Mouse (Mus musculus) layer of hippocampus, adult 2 months (tissue): ENCODE measurements around the gene Tmem121b. TPM values are rescaled to one million over a fixed set of nuclear protein-coding genes. Genes with fewer than 3 reads are reported as not detected.

ENCODE experiments used
- DNase-seq, 2 experiments: peaks; one replicate each; pipeline ENCODE4 v3.0.0; 2022; ENCODE audit warnings: low spot score in 2 of 2
- H3K27ac ChIP-seq: fragments of 200-600 bp; 2 replicates; pipeline ENCODE4 v1.8.1; 2022
- H3K4me3 ChIP-seq: fragments of 200-600 bp; 2 replicates; pipeline ENCODE4 v1.8.1; 2022; ENCODE audit warnings: mild to moderate bottlenecking
- CTCF ChIP-seq: fragments of 200-600 bp; conservative IDR thresholded peaks from 2 replicates; pipeline ENCODE4 v1.8.1; 2022; ENCODE audit warnings: antibody characterized with exemption, mild to moderate bottlenecking, moderate library complexity
- total RNA-seq, 2 experiments: library from RNA; stranded (reverse); gene quantifications; 2 replicates each; pipeline ENCODE4 v1.2.3; 2021

Gene Tmem121b
- total RNA-seq, 2 experiments from 2014 or later: 38.2 to 38.6 TPM

GRCm38 (mm10) chr6:120468259-120468658 is 25.3 kb downstream of the Tmem121b start:
- TF ChIP-seq CTCF: no peak
- no peak overlapping the region for H3K4me3 ChIP-seq
- no peak for DNase-seq
- H3K27ac ChIP-seq: no peak overlapping the region

GRCm38 (mm10) chr6:120466609-120467329 is 26.8 kb downstream of the Tmem121b start:
- H3K4me3 ChIP-seq: no peak overlapping the region
- peak; percentile 28 for TF ChIP-seq CTCF
- no peak overlapping the region for H3K27ac ChIP-seq
- DNase-seq: no peak

DNA sequence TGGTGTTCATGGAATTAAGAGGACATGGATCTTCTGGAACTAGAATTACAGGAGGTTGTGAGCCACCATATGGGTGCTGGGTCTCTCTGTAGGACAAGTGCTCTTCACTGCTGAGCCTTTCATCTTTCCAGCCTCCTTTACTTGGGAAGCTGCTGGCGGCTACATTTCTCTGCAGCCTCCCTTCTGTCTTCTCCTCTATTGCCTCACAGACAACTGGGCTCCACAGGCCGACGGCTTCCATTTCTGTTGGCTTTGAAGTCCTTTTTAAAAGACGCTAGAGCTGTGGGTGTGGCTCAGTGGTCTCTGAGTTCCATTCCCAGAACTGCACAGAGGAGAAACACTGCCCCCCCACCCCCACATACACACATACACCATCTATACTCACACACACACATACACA is 28.2 kb downstream of the Tmem121b start:
- no peak for DNase-seq
- TF ChIP-seq CTCF: no peak
- Histone ChIP-seq H3K4me3 (no peak overlapping the region), H3K27ac (no peak overlapping the region)

DNA sequence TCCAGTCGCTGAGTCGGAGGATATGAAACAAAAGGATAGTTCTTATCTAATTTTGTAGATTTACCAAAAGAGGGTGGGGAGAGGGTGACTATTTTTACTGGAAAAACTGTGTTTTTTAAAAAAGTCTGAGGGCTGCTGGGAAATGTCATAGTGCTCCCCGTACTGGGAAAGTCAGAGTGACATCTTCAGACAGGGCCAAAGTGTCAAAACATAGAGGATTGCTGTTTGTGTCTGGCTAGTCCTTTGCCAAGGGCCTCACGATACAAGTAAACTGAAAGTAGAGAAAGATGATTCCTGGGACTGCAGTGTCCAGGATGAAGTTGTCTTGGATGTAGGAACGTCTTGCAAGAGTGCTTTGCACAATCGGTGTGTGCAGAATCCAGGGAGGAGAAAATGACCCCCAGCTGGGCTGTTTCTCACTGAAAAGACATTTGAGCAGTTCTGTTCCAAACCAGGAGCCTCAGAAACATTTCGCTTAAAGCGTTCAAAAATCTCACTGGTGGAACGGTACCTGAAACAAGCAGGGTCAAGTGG is 29.1 kb downstream of the Tmem121b start:
- no peak for TF ChIP-seq CTCF
- Histone ChIP-seq H3K27ac (no peak overlapping the region), H3K4me3 (peak overlapping the region; percentile 63; the same call in 1 of the 2 replicates)
- DNase-seq: no peak

DNA sequence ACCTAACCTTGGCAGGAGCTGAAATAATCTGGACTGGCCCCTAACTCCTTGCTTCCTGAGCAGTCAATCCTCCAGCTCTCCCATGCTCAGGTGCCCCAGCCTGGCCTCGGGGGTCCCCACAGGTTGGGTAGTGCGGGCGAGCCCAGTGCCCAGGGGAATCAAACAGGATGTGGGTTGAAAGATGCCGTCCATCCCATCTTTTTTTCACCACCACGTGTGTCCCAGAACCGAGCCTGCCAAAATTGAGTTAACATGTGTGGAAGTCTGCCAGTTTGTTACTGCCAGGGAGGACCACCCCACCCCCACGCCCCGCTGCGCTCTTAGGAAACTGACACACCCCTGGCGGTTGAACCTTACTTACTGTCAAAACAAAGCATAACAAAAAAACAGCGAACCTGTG is 29.7 kb downstream of the Tmem121b start:
- no peak overlapping the region for H3K27ac ChIP-seq
- peak; percentile 37 for TF ChIP-seq CTCF
- H3K4me3 ChIP-seq: peak overlapping the region; percentile 63
- DNase-seq: no peak

GRCm38 (mm10) chr6:120463086-120463871 is 30.3 kb downstream of the Tmem121b start, which contains the start of gene Il17ra:
Gene Il17ra, plus strand, starts transcription at chr6:120463247.
- Histone ChIP-seq H3K27ac (peak within 1 kb of the TSS; percentile 61; the same call in 1 of the 2 replicates), H3K4me3 (peak within 1 kb of the TSS; percentile 63)
- peak in 1 of 2 experiments; percentile 57 for DNase-seq

DNA sequence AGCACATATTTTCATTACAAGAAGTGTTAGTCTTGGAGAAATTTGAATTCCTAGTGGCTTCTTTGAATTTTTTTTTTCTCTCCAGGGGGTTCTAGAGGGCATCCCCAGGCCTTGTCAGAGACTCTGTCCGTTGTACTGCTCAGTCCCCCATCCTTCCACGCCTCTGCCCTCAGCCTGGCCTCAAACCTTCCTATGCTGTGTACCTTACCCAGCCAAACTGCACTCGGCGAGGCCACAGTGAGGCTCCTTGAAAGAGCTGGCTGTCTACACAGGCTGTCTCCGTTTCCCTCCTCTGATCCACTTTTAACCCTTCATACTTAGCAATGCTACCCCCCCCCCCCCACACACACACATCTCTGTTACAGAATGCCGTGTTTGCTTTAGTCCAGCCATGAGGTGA is 31.4 kb downstream of the Tmem121b start:
- no peak overlapping the region for H3K27ac ChIP-seq
- DNase-seq: no peak
- no peak for TF ChIP-seq CTCF

More at GRCm38 (mm10) chr6:120463086-120463871, 30.3 kb downstream of the Tmem121b start, which contains the start of gene Il17ra:
- TF ChIP-seq CTCF: no peak

DNA sequence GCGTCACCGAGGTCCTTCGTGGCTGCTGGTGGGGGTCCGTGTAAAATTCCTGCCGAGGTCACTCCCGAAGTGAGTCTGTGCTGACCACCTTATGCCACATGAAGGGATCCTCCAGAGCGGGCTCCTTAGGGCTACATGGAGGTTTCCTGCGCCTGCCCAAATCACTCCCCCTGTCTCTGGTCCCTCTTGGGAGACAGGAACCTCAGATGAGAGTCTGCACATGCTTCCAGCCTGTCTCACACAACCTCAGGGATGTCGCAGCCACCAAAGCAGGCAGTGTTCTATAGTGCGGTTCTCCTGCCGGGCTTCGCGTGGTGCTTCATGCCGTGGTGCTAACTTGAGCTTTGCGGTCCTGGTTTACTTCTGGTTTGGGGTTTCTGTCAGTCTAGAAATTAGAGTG is 32.4 kb downstream of the Tmem121b start:
- no peak overlapping the region for H3K27ac ChIP-seq
- no peak for DNase-seq
- H3K4me3 ChIP-seq: no peak overlapping the region
- TF ChIP-seq CTCF: no peak

More for the DNA sequence above, 31.4 kb downstream of the Tmem121b start:
- H3K4me3 ChIP-seq: no peak overlapping the region

- DNase-seq: no peak
- no peak overlapping the region for H3K27ac ChIP-seq
- TF ChIP-seq CTCF: no peak
- no peak overlapping the region for H3K4me3 ChIP-seq
These were observed 35.9 kb downstream of the Tmem121b start for GRCm38 (mm10) chr6:120457751-120458150.

GRCm38 (mm10) chr6:120457074-120457473 is 36.5 kb downstream of the Tmem121b start:
- peak; percentile 62 for TF ChIP-seq CTCF
- Histone ChIP-seq H3K4me3 (no peak overlapping the region), H3K27ac (no peak overlapping the region)
- no peak for DNase-seq

DNA sequence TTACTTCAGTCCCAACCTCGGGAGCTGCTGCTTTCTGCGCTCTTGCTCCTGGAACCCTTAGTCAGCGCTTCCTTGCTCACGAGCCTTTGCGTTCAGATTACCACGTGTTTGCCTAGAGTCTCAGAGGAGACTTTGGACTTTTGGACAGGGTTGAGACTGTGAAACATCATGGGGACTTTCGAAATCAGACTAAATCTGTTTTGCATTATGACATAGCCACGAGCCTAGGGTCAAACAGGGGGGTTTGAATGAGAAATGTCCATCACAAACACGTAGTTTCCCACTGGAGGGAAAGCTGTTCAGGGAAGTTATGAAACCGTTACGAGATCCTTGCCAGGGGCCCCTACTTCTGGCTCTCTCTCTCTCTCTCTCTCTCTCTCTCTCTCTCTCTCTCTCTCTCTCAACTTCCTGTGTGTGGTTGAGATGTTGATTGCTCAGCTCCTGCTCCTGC is 39.0 kb downstream of the Tmem121b start:
- Histone ChIP-seq H3K27ac (no peak overlapping the region), H3K4me3 (no peak overlapping the region)
- no peak for DNase-seq
- no peak for TF ChIP-seq CTCF

- DNase-seq: no peak
- no peak overlapping the region for H3K4me3 ChIP-seq
- no peak for TF ChIP-seq CTCF
- no peak overlapping the region for H3K27ac ChIP-seq
These were observed 40.1 kb downstream of the Tmem121b start for GRCm38 (mm10) chr6:120453556-120453955.

DNA sequence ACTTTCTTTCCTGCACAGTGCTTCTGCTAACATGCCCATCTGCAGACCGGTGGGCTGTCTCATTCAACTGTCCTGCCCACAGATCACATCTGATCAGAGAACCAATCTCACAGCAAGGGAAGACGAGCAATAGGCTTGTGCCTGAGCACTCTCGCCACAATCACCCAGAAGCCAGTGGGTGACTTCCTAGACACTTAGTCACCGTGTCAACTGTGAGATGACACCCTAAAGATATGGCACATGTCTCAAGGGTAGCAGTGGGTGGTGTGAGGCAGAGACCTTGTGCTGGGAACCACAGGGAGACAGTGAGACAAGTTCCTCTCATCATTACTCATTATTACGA is 40.5 kb downstream of the Tmem121b start:
- no peak overlapping the region for H3K4me3 ChIP-seq
- TF ChIP-seq CTCF: no peak
- no peak for DNase-seq
- H3K27ac ChIP-seq: no peak overlapping the region
